Mouse (Mus musculus) limb, embryonic 11.5 days (tissue): ENCODE data around the gene Cask. TPM values are rescaled to one million over a fixed set of nuclear protein-coding genes. Genes with fewer than 3 reads are reported as not detected.

Experiments used
- ATAC-seq: fragments of 200-750 bp; cut with Nextera tagmentation; 2 replicates; pipeline ENCODE4 v1.8.0; 2017; ENCODE audit warnings: low read depth; ENCODE audit not compliant: insufficient number of reproducible peaks, low FRiP score, low TSS enrichment
- DNase-seq: peaks from one replicate; pipeline ENCODE4 v3.0.0-alpha.2; 2015; ENCODE audit warnings: low spot score
- H3K27ac ChIP-seq: fragments of 300-500 bp; sonication (generic); replicated peaks from 2 replicates; pipeline ENCODE4 v1.5.1; 2014; ENCODE audit warnings: low read depth, mild to moderate bottlenecking, low read length
- H3K27me3 ChIP-seq: fragments of 300-500 bp; sonication (generic); 2 replicates; pipeline ENCODE4 v1.6.1; 2014; ENCODE audit warnings: mild to moderate bottlenecking, low read length, mixed read lengths; ENCODE audit not compliant: control insufficient read depth, insufficient read depth
- H3K36me3 ChIP-seq: fragments of 300-500 bp; sonication (generic); 2 replicates; pipeline ENCODE4 v1.6.1; 2014; ENCODE audit warnings: mild to moderate bottlenecking, low read length, moderate library complexity, mixed read lengths; ENCODE audit not compliant: control insufficient read depth, insufficient read depth
- H3K4me1 ChIP-seq: fragments of 300-500 bp; sonication (generic); 2 replicates; pipeline ENCODE4 v1.6.1; 2014; ENCODE audit warnings: low read length, mixed read lengths; ENCODE audit not compliant: control insufficient read depth, insufficient read depth
- H3K4me2 ChIP-seq: fragments of 300-500 bp; sonication (generic); 2 replicates; pipeline ENCODE4 v1.6.1; 2014; ENCODE audit warnings: low read depth, mild to moderate bottlenecking, moderate library complexity; ENCODE audit not compliant: severe bottlenecking
- H3K4me3 ChIP-seq: fragments of 300-500 bp; sonication (generic); 2 replicates; pipeline ENCODE4 v1.5.1; 2014; ENCODE audit warnings: low read depth, low read length
- H3K9ac ChIP-seq: fragments of 300-500 bp; sonication (generic); 2 replicates; pipeline ENCODE4 v1.6.1; 2014; ENCODE audit warnings: mild to moderate bottlenecking, low read length
- H3K9me3 ChIP-seq: fragments of 300-500 bp; sonication (generic); 2 replicates; pipeline ENCODE4 v1.6.1; 2016; ENCODE audit warnings: low read length; ENCODE audit not compliant: control insufficient read depth
- WGBS: fragments of 180-500 bp; shearing (Covaris S2); extraction: QIAGEN DNeasy Blood & Tissue Kit; methylation state at CpG from one replicate; pipeline ENCODE4 v1.1.7; 2014; 5-methylcytosine and 5-hydroxymethylcytosine counted together
- polyA plus RNA-seq: library from polyadenylated mRNA; unstranded; fragments of >200 nt; fragmentation: Nextera tagmentation; extraction: Ambion mirVana; gene quantifications from 2 replicates; pipeline ENCODE4 v1.2.1, GENCODE M21; 2014

Cask gene
- polyA plus RNA-seq, 1 experiment from 2014 or later = 12.8 TPM

DNA sequence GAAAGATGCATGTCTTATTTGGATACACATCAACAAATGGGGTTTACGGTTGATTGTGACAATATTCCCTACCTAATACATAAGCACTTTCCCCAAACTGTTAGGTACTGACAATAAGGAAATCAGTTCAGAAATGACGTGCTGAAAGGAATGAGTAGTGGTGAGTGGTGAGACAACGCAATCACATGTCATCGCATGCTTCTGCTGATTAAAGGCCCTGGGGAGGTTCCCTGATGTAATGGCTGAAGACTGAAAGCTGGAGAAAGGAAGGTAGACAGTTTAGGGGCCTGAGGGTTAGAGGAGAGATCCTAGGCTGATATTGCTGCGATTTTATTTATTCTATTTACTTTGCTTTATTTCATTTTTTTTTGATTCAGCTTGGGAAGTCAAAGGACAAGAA, 240.1 kb downstream of the Cask start:
- WGBS = 92% methylated on average over 5 of the region's 5 CpGs
- H3K4me1 ChIP-seq = no peaks in the 10 kb centered on the region
- DNase-seq (no peak), ATAC-seq (no peak)
- H3K36me3 ChIP-seq = no peaks in the 10 kb centered on the region
- no peak overlapping the region for H3K27ac ChIP-seq
- H3K4me2 ChIP-seq = no peak overlapping the region
- no peak overlapping the region for H3K9ac ChIP-seq
- no peak overlapping the region for H3K4me3 ChIP-seq
- no peaks in the 10 kb centered on the region for H3K27me3 ChIP-seq
- no peaks in the 10 kb centered on the region for H3K9me3 ChIP-seq

DNA sequence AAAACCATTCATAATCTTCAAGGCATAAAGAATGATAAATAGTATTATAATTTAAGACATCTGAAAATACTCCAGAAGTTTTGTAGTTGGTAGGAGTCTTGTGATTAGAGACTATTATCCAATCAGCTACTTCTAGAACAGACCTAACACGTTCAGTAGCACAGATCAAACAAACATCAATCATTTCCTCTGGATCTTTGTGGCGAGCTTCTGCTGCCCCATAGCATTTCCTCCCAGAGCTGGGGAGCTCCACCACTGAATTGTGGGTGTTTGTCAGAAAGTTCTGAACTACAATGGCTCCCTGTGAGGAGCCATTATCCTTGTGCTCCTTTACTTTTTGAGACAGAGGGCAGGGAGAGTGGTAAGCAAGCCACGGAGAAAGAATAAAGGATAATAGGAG, 243.4 kb downstream of the Cask start:
- no peak overlapping the region for H3K4me2 ChIP-seq
- H3K4me1 ChIP-seq = no peaks in the 10 kb centered on the region
- H3K36me3 ChIP-seq = no peaks in the 10 kb centered on the region
- no peak overlapping the region for H3K27ac ChIP-seq
- no peaks in the 10 kb centered on the region for H3K9me3 ChIP-seq
- DNase-seq = no peak
- no peaks in the 10 kb centered on the region for H3K27me3 ChIP-seq
- no peak for ATAC-seq
- WGBS = 65% methylated on average over 3 of the region's 3 CpGs
- H3K9ac ChIP-seq = no peak overlapping the region
- H3K4me3 ChIP-seq = no peak overlapping the region

DNA sequence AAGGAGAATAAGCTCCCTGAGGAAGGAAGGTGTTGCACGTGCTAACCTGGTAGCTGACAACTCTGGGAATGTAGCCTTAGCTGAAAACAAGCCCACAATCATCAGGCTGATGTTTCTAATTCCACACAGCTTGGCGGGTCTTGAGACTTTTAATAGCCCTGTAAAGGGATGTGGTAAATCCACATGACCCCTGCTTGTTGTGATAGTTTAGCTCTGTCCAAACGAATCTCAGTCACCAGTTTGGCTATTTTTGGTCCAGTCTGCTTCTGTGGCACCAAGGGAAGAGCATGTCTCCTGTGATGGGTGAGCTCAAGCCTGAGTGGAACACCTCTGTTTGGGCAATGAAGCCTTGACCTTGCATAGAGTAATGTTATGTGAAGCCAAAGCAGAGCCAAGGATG, 244.4 kb downstream of the Cask start:
- H3K9ac ChIP-seq = no peak overlapping the region
- H3K4me2 ChIP-seq = no peak overlapping the region
- ATAC-seq = no peak
- no peaks in the 10 kb centered on the region for H3K4me1 ChIP-seq
- no peak overlapping the region for H3K4me3 ChIP-seq
- H3K27ac ChIP-seq = no peak overlapping the region
- no peaks in the 10 kb centered on the region for H3K36me3 ChIP-seq
- 43% methylated on average over 3 of the region's 3 CpGs for WGBS
- H3K9me3 ChIP-seq = no peaks in the 10 kb centered on the region
- DNase-seq = no peak
- H3K27me3 ChIP-seq = no peaks in the 10 kb centered on the region

GRCm38 (mm10) chrX:13599966-13600365, 251.2 kb downstream of the Cask start:
- no peak for DNase-seq
- no peaks in the 10 kb centered on the region for H3K9me3 ChIP-seq

GRCm38 (mm10) chrX:13599373-13599772, 251.8 kb downstream of the Cask start:
- Histone ChIP-seq H3K4me1 (no peaks in the 10 kb centered on the region), H3K27me3 (no peaks in the 10 kb centered on the region), H3K4me3 (no peak overlapping the region), H3K9ac (no peak overlapping the region), H3K27ac (no peak overlapping the region), H3K4me2 (no peak overlapping the region), H3K9me3 (no peaks in the 10 kb centered on the region), H3K36me3 (no peaks in the 10 kb centered on the region)
- 82% methylated on average over 2 of the region's 2 CpGs for WGBS
- ATAC-seq = no peak
- no peak for DNase-seq

More at GRCm38 (mm10) chrX:13599966-13600365, 251.2 kb downstream of the Cask start:
- H3K9ac ChIP-seq = no peak overlapping the region
- no peak overlapping the region for H3K4me3 ChIP-seq
- H3K4me2 ChIP-seq = no peak overlapping the region
- no peak overlapping the region for H3K27ac ChIP-seq
- no peaks in the 10 kb centered on the region for H3K4me1 ChIP-seq
- WGBS = 65% methylated on average over 1 of the region's 1 CpGs
- H3K27me3 ChIP-seq = no peaks in the 10 kb centered on the region
- no peaks in the 10 kb centered on the region for H3K36me3 ChIP-seq
- ATAC-seq = no peak

GRCm38 (mm10) chrX:13577647-13578046, 273.5 kb downstream of the Cask start:
- H3K4me3 ChIP-seq = no peak overlapping the region
- H3K9me3 ChIP-seq = no peaks in the 10 kb centered on the region
- no peaks in the 10 kb centered on the region for H3K27me3 ChIP-seq
- H3K4me2 ChIP-seq = no peak overlapping the region
- no peaks in the 10 kb centered on the region for H3K4me1 ChIP-seq
- H3K27ac ChIP-seq = no peak overlapping the region
- DNase-seq (no peak), ATAC-seq (no peak)
- WGBS = 87% methylated on average over 3 of the region's 3 CpGs
- no peak overlapping the region for H3K9ac ChIP-seq
- H3K36me3 ChIP-seq = no peaks in the 10 kb centered on the region

DNA sequence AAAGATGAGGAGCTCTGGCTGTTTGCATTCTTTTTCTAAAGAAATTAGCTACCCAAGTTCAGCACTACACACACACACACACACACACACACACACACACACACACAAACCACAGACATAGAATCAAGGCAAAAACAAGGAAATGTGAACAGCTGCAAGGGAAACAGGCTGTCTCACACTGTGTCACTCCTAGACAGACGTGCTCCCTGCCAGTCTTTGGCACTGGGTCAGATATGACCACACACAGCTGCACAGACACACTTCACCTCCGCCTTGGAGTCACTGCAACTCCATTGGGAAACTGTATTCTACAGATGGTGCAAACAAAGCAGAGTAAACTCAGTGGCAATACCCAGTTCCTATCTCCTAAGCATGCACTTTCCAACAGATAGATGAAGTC, 274.6 kb downstream of the Cask start:
- 89% methylated on average over 2 of the region's 2 CpGs for WGBS
- no peak overlapping the region for H3K4me3 ChIP-seq
- ATAC-seq (no peak), DNase-seq (no peak)
- H3K9ac ChIP-seq = no peak overlapping the region
- H3K27ac ChIP-seq = no peak overlapping the region
- H3K27me3 ChIP-seq = no peaks in the 10 kb centered on the region
- H3K36me3 ChIP-seq = no peaks in the 10 kb centered on the region
- H3K4me1 ChIP-seq = no peaks in the 10 kb centered on the region
- H3K4me2 ChIP-seq = no peak overlapping the region
- H3K9me3 ChIP-seq = no peaks in the 10 kb centered on the region

DNA sequence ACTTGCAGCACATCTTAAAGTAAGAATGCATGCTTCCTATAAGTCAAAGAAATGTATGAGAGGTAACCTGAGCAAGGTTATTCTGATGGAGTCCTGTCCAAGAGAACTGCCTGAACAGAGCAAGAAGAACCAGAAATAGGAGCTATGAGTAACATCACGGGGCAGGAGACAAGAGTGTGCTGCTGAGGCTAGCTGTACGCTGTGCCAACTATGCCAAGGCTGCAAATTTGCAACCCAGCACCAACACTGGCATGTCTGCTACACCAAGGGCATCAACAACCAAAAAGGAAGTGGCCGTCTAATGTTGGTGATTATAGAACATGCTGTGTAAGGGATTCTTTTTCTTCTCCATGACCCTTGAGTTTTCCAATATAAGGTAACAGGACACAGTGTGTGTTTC, 276.3 kb downstream of the Cask start:
- H3K9ac ChIP-seq = no peak overlapping the region
- ATAC-seq (no peak), DNase-seq (no peak)
- no peak overlapping the region for H3K4me3 ChIP-seq
- H3K27me3 ChIP-seq = no peaks in the 10 kb centered on the region
- H3K9me3 ChIP-seq = no peaks in the 10 kb centered on the region
- no peaks in the 10 kb centered on the region for H3K4me1 ChIP-seq
- WGBS = 89% methylated on average over 3 of the region's 3 CpGs
- no peak overlapping the region for H3K4me2 ChIP-seq
- no peak overlapping the region for H3K27ac ChIP-seq
- no peaks in the 10 kb centered on the region for H3K36me3 ChIP-seq

- 67% methylated on average over 2 of the region's 2 CpGs for WGBS
- no peaks in the 10 kb centered on the region for H3K9me3 ChIP-seq
- ATAC-seq = no peak
- H3K9ac ChIP-seq = no peak overlapping the region
- H3K4me3 ChIP-seq = no peak overlapping the region
- H3K4me1 ChIP-seq = no peaks in the 10 kb centered on the region
- no peak overlapping the region for H3K4me2 ChIP-seq
- no peaks in the 10 kb centered on the region for H3K27me3 ChIP-seq
- H3K36me3 ChIP-seq = no peaks in the 10 kb centered on the region
- no peak overlapping the region for H3K27ac ChIP-seq
- no peak for DNase-seq
These were observed 276.9 kb downstream of the Cask start for GRCm38 (mm10) chrX:13574298-13574697.
